Mouse (Mus musculus): Measurements from ENCODE around the gene Fam168b.

DNA sequence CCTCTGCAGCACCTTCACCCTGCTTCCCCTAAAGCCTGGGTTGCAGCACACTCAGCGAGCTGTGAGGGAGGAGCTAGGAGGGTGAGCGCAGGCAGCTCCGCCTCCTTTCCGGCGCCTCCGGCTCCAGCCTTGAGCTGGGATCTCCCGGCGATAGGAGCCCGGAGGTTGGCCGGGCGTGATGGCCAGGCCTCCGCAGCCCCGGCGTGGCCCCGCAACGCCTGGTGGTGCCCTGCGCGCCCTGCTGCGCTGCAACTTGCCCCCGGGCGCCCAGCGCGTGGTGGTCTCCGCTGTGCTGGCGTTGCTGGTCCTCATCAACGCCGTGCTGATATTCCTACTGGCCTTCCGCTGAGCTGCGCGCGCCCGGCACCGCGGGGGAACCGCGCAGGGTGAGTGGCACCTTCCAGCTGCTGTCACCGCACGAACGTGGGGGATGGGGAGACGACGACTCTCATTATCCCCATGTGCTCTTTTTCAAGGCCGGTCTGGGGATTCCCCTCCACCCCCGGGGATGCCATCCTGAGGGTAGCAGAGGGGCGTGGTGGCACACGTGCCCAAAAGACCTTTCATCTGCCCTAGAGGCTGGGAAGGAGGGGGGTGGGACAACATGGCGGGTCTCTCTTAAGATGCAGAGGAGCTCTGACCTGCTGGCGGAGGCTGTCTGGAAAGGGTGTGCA, 41.1 kb downstream of the Fam168b start:
- no peak for TF ChIP-seq CTCF (IDR thresholded peaks at IDR 0.05; ENCODE audit: low read depth)
- TF ChIP-seq EP300 (IDR thresholded peaks at IDR 0.05; ENCODE audit: low read depth): no peak

Data from liver, postnatal 0 days (tissue).